Mouse (Mus musculus) layer of hippocampus, adult 8-10 months (tissue): ENCODE measurements around the gene Fto. TPM values are rescaled to one million over a fixed set of nuclear protein-coding genes. Genes with fewer than 3 reads are reported as not detected.
A peak's percentile ranks its signal among the peaks of the same experiment; 100 is the strongest.

Experiments used
- DNase-seq, 2 experiments: peaks; one replicate each; pipeline ENCODE4 v3.0.0; 2022; ENCODE audit warnings: low spot score in 2 of 2
- total RNA-seq, 4 experiments: library from RNA; stranded (reverse); gene quantifications; 2 replicates each; pipeline ENCODE4 v1.2.4; 2022

Gene Fto
- total RNA-seq, 4 experiments from 2014 or later: 143 to 151 (median 148) TPM

DNA sequence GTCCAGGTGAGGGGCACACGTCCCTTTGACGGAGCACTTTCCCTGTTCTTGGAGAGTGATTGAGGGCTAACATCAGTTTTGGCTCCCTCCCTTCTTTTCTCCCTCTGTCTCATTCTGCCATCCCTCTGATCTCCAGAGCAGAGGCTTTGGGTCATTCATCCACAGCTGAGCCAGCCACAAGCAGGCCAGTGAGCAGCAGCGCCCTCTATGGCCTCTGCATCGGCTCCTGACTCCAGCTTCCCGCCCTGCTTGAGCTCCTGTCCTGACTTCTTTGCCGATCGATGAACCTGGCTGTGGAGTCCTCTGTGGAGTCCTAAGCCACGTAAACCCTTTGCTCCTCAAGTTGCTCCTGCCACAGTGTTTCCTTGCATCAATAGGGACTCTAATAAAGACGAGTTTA, 10.9 kb downstream of the Fto start:
- DNase-seq: no peak

DNA sequence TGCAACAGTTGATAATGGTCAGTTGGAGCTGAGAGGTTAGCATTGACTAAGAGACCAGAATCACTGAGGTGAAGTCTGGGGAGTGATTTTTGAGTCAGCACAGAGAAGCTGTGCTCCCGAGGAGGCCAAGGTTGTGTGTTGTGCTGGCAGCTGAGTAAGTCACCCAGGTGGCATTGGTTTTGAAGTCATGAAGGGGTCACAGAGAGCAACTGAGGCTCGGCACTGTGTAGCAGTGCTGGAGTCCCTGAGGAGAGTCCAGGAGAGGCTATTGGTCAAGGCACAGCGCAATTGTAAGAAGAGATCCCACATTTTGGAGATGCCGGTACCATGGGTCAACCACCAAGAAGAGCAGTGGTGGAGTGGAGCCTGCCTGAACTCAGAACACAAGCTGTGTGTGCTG, 11.6 kb downstream of the Fto start:
- DNase-seq: no peak

DNA sequence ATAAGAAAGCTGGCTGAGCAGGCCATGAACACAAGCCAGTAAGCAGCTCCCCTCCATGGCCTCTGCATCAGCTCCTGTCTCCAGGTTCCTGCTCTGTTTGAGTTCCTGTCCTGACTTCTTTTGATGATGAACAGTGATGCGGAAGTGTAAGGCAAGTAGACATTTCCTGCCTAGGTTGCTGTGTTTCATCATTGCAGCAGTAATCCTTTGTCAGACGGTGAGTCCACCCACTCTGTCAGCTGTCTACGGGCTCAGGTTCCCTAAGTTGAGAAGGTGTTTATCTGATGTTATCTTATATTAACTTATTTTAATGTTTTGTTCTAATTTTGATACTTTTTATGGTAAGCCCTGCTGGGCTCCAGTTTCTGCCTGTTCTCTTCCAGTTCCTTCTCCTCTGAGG, 12.7 kb downstream of the Fto start:
- DNase-seq: no peak

DNA sequence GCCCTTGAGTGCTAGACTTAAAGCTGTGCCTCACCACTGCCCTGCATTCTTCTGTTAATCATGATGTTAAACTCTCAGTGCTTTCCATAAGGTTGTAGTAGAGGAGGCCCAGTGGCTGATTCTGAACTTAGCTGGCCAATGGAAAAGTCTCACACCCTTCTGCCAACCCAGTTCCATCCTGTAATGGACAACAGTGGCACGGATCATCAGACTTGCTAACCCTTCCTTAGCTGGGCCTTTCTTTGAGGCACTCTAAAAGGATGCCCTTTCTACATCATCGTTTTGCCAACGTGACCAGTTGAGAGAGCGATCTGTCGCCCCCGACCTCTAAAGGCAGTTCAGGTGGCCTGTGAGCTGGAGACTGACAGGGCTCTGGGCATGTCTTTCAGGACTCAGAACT, 13.6 kb downstream of the Fto start:
- no peak for DNase-seq

DNA sequence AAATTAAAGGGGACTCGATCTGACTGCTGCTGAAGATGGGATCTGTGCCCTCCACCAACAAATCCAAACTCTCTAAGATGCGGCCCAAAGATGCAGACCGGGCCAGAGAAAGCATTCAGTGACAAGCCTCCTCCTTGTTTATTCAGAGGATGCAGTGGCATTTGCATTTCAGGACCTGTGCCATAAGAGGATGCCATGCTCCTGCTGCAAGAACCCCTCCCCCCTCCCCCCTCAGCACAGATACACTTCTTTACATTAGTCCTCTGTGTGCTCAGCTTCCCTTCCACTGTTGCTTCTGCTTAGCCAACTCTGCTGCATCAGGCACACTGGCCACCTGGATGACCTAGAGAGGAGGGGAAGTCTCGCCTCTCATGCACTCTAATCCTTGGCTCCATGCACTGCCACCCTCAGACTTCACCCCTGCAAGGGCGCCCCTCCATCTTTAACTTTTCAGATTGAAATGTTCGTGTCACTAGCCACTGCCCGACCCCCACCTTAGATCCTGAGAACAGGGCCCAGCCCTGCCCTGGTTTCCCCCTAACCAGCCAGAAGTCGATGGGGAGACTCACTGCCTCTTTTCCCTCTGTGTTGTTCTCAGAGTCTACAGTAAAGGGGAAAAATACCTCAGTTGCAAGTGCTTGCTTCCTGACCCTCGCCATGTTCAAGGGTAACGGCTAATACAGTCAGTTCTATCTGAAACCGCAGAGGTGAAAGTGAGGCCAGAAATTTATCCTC, 14.3 kb downstream of the Fto start:
- no peak for DNase-seq

DNA sequence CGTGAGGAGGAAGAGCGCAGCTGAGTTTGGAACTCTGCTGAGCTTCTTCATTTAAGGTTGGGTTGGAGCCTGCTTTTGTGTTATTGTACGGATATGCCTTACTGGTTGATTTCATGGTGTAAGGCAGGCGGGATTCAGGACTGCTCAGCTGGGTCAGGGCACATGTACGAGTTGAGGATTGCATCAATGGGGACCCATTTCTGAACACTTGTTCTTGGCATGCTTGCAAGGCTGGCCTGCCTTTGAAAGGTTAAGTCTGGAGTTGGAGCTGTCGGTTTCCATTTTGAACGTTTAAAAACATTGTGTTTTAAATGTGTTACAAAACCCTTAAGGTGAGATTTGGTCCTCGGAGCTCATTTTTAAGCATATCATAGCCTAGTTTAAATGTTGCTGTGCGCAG, 15.7 kb downstream of the Fto start:
- no peak for DNase-seq

DNA sequence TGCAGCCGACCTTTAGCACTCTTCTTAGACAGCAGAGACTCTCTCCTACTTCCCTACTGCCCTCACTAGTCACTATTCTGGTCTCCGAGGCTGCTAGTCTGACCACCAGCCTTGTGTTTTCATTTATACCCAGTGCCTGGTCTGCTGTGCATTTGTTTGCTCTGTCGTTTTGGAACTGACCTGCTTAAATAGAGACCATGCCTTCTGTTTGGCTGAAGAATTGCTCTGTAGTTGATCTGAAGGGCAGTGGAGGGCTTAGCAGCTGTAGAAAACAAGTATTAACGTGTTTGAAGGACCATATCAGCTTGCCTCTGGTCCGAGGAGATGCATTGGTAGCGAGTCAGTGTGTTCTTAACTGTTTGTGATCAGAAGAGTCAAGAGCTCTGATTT, 16.1 kb downstream of the Fto start:
- DNase-seq: no peak

DNA sequence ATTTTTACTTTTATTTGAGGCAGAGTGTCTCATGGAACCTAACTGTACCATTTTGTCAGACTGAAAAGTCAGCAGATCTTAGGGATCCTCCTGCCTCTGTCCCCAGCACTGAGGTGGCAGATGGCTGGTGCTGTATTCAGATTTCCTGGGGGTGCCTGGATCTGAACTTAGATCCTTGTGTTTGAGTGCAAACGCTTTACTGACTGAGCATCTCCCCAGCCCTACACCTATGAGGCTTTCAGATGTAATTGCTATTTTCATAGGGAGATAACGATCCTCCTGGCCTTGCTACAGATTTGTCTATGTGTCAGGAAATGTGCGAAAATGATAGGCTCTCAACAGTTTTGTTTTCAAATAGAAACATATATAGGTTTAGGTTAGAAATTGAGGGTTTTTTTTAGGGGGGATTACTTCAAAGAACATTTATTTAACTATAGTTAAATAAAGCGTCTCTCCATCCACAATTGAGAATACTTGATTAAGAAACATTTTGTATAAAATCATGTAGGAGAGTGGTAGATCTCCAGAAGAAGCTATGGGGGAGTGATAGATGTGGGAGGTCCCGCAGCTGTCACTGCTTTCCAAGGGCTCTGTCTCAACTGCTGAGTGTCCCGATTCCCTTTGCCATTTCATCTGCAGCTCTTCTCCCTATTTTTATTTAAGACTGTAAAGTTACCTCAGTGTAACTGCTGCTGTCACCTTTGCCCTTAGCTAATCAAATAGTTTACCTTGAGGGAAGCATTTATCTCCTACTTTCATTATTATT, 25.2 kb downstream of the Fto start:
- peak in 1 of 2 experiments; percentile 30 for DNase-seq

DNA sequence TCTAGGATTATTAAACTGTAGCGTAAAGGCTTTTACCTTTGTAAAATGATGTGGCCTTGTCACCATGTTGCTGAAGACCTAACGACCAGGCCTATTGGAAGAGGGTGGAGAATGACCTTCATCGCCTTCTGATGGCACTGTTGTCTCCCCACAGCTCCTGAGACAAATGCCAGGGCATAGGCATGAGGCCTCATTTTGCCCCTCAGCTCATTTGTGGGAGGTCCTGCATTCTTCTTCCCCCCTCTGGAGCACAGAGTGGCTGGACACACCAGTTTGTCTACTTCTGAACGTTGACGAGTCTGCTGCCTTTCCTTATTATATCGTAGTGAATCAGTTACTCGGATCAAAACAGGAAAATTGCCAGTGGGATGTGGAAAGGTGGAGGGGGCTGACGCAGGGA, 26.3 kb downstream of the Fto start:
- no peak for DNase-seq

DNA sequence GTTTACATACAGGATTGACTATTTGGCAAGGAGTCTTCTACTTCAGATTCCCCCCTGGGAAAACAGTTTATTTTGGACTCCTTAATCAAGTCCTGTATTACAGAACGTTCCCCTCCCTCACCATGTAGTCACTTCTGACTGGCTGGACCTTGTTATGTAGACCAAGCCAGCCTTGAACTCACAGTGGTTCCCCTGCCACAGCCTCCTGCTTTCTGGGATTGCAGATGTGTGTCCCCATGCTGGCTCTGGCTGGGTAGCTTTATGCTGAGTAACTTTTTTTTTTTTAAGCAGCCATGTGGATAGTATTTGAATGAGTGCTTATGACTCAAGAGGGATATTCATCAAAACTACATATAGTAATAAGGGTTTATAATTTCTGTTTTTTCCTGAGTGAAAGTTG, 27.4 kb downstream of the Fto start:
- DNase-seq: no peak

DNA sequence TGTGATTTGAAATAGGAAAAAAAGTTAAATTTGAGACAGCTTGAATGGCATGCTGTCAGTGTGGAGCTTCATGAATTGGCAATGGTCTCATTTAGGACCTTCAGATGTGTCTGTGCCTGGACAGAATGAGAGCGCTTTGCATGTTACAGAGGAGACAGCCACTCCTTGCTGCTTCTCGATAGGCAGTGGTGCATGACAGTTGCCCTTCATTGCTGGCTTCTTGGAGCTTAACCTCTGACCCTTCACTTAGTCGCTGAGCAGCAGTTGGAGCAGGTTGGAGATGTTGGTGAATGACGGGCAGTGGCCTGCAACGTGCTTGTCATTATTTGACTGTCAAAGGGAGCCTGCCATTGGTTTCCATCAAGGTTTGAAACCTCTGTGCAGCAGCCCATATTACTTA, 28.9 kb downstream of the Fto start:
- DNase-seq: no peak

DNA sequence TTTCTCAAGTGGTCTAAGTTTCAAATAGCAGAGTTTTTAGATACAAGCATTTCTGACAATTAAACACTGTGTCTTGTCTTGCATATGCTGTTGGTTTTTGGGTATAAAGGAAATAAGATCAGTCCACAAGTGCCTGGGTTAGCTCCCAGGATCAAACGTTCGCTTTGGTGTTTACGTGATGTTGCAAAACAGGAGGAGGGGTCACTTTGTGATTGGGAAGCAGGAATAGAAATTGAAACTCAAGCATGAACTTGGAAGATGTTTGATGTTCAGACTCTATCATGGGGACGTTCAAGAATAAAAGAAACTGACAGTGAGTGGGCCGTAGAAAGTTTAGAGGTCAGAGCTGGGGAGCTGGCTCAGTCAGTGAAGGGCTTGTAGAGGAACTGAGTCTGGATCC, 29.5 kb downstream of the Fto start:
- DNase-seq: no peak

DNA sequence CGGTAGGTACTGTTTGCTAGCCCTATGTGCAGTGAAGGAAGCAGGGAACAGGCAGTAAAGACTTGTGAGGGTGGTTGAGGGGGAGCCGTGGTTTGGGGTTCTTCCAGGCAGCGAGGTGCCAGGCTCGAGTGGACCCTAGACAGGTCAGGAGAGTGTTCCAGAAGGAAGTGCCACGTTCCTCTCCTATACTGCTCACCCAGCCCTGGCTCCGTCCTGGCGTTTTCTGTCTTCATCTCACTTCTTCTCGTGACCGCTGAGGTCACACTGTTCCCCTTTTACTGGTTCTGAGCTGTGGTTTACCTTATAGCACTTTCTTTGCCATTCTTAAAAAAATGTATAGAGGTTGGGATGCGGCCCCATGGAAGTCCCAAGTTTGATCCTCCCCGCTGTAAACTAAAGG, 31.3 kb downstream of the Fto start:
- no peak for DNase-seq

DNA sequence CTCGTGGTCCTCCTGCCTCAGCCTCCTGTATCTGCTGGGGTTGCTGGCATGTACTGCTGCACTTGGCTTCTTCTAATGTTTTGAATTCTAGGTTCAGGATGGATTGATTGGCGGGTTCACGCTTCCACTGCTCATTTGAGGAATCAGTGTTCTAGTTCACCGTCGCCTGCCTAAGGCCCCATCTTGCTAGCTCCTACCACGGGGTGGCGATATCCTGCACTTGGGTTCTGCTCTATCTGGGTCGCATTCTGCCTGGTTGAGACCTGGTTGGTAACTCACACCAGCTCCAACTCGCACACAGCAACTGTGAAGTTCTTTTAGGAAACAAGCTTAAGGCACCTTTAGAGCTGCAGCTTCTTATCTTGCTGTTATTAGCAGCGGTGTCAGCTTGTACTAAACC, 33.8 kb downstream of the Fto start:
- no peak for DNase-seq

DNA sequence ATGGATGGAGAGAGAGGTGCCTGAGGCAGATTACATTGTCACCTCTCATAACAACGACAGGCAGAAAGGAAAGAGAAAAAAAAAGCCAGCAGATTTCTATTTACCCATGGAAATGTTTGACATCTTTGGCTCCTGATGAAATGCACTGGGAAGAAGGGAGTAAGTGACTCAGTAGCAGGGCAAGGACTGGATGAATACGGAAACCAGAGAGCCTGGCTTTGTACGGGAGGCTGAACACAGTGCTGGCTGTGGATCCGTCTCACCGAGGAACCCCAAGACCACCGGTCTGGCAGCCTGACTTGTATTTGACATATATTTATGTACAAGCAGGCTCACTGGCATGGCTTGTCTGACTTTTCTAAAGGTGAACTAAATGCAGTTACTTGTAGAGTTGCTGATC, 34.3 kb downstream of the Fto start:
- no peak for DNase-seq

DNA sequence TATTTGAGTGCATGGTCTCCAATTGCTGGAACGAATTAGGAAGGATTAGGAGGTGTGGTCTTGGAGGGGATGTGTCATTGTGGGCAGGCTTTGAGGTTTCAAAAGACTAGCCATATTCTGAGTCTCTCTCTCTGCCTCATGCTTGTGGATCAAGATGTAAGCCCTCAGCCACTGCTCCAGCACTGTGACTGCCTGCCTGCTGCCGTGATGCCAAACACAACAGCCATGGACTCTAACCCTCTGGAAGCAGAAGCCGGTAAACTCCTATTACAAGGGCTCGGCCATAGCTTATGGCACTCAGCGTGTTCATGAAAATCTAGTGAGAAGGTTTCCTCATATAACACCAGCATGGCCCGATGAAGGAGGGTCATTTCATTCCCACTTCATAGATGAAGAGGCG, 36.5 kb downstream of the Fto start:
- DNase-seq: no peak

DNA sequence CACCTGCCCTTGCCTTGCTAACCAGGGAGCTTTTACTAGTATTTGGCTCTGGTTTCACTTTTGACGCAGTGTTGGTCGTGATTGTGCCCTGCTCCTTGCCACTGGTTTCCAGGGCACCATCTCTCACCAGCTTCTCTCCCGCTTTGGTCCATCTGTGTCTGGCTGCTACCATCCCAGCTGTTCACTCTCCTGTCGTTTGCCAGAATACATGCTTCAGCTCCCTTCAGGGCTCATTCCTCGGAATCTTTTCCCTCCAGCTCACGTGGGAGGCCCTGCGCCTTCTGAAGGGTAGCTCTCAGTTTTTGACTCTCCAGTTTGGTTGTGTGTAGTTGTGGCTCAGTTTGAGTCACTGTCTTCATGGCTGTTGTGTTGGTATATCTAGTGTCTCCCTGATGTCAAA, 37.3 kb downstream of the Fto start:
- DNase-seq: peak in 1 of 2 experiments; percentile 31

DNA sequence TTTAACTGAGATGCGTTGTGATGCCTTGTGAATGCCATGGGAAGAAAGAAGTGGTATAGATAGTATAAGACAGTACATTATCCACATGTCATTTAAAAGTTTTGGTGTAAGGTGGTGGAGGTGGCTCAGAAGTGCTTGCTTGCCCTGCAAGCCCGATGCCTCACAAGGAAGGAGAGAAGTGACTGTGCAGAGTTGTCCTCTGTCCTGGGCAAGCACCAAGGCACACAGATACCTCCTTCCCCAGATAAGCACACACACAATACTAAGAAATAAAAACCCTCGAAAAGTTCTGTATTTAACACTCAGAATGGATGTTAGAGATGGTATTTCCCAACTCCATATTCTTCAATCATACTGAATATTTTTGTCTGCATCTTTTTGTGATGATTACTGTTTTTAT, 39.3 kb downstream of the Fto start:
- DNase-seq: no peak

DNA sequence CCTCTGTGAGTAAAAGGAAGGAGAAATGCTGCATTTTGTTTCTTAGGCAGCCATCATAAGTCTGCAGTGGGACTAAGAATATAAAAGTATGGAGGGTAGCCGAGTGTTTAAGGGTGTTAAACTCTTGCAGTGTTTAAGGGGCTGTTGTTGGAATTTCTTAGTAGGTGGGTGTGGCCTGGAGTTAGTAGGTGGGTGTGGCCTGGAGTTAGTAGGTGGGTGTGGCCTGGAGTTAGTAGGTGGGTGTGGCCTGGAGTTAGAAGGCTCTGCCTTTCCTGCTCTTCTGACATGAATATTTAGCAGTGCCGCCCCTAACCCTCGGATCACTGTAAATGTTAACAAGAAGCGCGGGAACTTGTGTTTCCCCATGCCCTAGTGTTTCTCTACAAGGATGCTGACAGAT, 39.7 kb downstream of the Fto start:
- DNase-seq: no peak

DNA sequence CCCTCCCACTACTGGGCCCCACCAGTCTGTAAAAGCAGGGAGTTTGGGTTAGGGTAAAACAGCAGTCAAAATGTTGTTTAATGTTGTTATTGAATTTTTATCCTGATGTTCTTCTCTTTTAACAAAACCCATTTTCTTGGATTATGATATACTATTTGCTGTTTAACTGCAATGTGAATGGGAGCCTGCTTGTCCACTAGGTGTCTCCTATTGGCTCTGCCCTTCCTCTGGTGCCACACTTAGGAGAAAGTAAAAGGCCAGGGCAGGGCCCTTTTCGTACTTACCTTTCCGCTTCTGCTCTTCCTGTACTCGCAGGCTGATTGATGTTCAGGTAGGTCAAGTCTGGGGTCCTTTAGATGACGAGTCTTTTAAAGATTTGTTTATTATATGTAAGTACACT, 40.6 kb downstream of the Fto start:
- no peak for DNase-seq

DNA sequence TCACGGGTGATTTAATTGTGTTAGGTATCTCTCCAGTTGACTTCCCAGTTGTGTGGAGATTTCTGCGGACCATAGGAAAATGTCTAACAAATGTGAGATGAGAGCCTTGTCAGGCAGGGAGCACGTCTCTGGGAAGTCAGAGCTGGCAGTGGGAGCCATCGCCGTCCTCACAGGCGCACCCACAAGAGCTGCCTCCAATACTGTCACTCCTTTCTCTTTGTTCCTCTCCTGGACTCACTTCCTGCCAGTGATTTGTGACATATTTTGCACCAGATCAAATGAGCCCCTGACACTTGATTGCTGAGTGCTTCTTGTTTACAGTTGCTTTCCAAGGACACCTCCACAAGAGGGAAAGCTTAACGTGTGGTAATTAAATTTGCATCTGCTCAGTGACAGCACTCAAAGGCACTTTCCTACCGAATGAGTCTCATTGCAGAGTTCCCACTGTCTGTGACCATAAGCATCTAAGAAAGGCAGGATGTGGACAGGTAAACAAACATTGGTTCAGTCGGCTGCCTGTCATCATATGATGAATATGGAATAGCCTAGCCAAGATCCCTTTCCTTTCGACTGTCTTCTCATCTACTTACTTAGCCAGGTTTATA, 42.1 kb downstream of the Fto start:
- DNase-seq: no peak

DNA sequence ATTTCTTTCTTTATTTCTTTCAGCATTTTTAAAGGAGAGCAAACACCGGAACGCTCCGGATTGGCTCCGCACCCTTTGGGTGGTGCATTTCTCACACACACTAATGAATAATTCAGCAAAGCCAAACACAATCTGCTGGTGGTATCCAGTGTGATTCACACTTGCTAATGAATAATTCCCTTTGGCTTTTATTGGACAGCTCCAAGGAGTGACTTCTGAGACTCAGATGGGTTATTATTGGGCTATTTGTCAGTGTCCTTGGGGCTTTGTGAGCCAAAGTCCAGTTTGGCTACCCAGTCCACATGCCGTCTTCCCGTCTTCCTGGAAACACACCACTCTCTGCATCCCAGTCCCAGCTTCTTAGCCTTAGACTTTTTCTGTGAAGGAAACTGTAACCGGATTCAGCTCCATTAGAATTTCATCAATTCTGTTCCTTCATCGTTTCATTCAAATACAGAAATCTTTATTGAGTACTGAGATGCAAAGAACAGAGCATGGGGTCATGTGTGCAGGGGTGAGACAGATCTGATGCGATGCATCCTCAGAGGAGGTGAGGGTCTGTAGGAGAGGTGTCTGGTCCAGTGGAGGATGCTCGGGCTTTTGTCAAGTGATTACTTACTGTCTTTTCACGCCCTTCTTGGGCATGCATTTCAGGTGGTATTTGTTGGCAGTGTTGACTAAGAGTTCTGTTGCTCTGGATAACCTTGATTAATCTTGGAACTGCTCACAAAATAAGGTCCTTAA, 42.8 kb downstream of the Fto start:
- no peak for DNase-seq
